Mouse (Mus musculus) heart, embryonic 11.5 days (tissue): Measurements from ENCODE around the gene Atxn3. TPM values are rescaled to one million over a fixed set of nuclear protein-coding genes. Genes with fewer than 3 reads are reported as not detected.

Experiments
- ATAC-seq: fragments of 200-750 bp; cut with Nextera tagmentation; replicated peaks from 2 replicates; pipeline ENCODE4 v1.8.0; 2017; ENCODE audit warnings: moderate library complexity; ENCODE audit not compliant: insufficient number of reproducible peaks, low FRiP score, low TSS enrichment
- H3K27ac ChIP-seq: fragments of 300-500 bp; sonication (generic); 2 replicates; pipeline ENCODE4 v1.5.1; 2014; ENCODE audit warnings: mild to moderate bottlenecking, low read depth, low read length
- H3K27me3 ChIP-seq: fragments of 300-500 bp; sonication (generic); 2 replicates; pipeline ENCODE4 v1.6.1; 2014; ENCODE audit warnings: mild to moderate bottlenecking, low read length, mixed read lengths; ENCODE audit not compliant: control insufficient read depth, insufficient read depth
- H3K36me3 ChIP-seq: fragments of 300-500 bp; sonication (generic); 2 replicates; pipeline ENCODE4 v1.6.1; 2014; ENCODE audit warnings: mild to moderate bottlenecking, low read length, moderate library complexity, mixed read lengths; ENCODE audit not compliant: control insufficient read depth, insufficient read depth
- H3K4me1 ChIP-seq: fragments of 300-500 bp; sonication (generic); 2 replicates; pipeline ENCODE4 v1.6.1; 2014; ENCODE audit warnings: low read length; ENCODE audit not compliant: control insufficient read depth, insufficient read depth
- H3K4me2 ChIP-seq: fragments of 300-500 bp; sonication (generic); 2 replicates; pipeline ENCODE4 v1.6.1; 2014; ENCODE audit warnings: mild to moderate bottlenecking, moderate library complexity
- H3K4me3 ChIP-seq: fragments of 300-500 bp; sonication (generic); 2 replicates; pipeline ENCODE4 v1.5.1; 2014; ENCODE audit warnings: low read depth, low read length
- H3K9ac ChIP-seq: fragments of 300-500 bp; sonication (generic); 2 replicates; pipeline ENCODE4 v1.6.1; 2014; ENCODE audit warnings: mild to moderate bottlenecking, low read depth, low read length, moderate library complexity
- H3K9me3 ChIP-seq: fragments of 300-500 bp; sonication (generic); replicated peaks from 2 replicates; pipeline ENCODE4 v1.6.1; 2016; ENCODE audit warnings: low read length; ENCODE audit not compliant: control insufficient read depth
- WGBS: fragments of 180-500 bp; shearing (Covaris S2); extraction: QIAGEN DNeasy Blood & Tissue Kit; methylation state at CpG from one replicate; pipeline ENCODE4 v1.1.7; 2014; ENCODE audit not compliant: insufficient replicate concordance; 5-methylcytosine and 5-hydroxymethylcytosine counted together
- polyA plus RNA-seq: library from polyadenylated mRNA; unstranded; fragments of >200 nt; fragmentation: Nextera tagmentation; extraction: Ambion mirVana; gene quantifications from 2 replicates; pipeline ENCODE4 v1.2.1, GENCODE M21; 2014

Gene Atxn3
- polyA plus RNA-seq, 1 experiment from 2014 or later: 12.5 TPM

DNA sequence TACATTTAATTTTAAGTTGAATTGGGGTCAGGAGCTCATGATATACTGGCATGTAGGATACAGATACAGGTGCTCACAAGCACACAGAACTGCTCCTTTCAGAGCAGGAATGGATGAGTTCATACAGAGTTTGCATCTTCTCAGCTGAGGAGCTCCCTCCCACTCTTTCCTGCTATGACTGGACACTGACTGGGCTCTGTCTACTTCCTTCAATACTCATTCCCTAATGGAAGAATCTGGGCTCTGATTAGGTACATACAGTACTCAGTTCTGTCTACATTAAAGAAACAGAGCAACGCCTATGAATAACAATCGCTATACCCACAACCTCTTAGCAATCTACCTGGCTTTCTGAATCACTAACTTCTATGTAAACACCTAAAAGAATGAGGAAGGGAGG lies 65.2 kb downstream of the Atxn3 start:
- H3K4me2 ChIP-seq: no peak overlapping the region
- no peak overlapping the region for H3K9ac ChIP-seq
- no peak overlapping the region for H3K27ac ChIP-seq
- peaks cover 10% of the 10 kb centered on the region for H3K36me3 ChIP-seq
- H3K9me3 ChIP-seq: no peaks in the 10 kb centered on the region
- H3K4me1 ChIP-seq: no peaks in the 10 kb centered on the region
- H3K4me3 ChIP-seq: no peak overlapping the region
- WGBS: 88% methylated on average over 2 of the region's 2 CpGs
- ATAC-seq: no peak
- no peaks in the 10 kb centered on the region for H3K27me3 ChIP-seq

DNA sequence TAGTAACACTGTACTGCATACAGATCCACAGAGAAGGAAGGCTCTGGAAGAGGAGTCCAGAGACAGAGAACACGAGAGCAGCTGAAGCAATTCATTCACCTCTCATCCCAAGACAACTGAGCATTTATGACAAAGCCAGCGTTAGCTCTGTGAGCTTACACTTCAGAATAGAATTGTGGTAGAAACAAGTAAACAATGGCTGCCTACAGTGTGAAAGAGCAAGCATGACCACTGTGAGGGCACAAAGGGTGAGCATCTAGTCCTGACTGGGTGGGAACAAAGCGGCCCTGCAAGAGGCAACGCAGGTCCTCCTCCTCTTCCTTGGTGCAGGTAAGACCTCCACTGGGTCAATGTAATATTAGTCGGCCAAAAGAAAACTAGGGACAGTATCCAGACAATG lies 67.0 kb downstream of the Atxn3 start:
- ATAC-seq: no peak
- H3K27me3 ChIP-seq: no peaks in the 10 kb centered on the region
- 87% methylated on average over 5 of the region's 5 CpGs for WGBS
- no peak overlapping the region for H3K4me2 ChIP-seq
- H3K4me1 ChIP-seq: no peaks in the 10 kb centered on the region
- peaks cover 14% of the 10 kb centered on the region for H3K36me3 ChIP-seq
- no peak overlapping the region for H3K4me3 ChIP-seq
- H3K9ac ChIP-seq: no peak overlapping the region
- no peak overlapping the region for H3K27ac ChIP-seq
- H3K9me3 ChIP-seq: no peaks in the 10 kb centered on the region

GRCm38 (mm10) chr12:101889351-101889750 lies 68.7 kb downstream of the Atxn3 start:
- H3K4me2 ChIP-seq: no peak overlapping the region
- no peaks in the 10 kb centered on the region for H3K4me1 ChIP-seq
- WGBS: 91% methylated on average over 3 of the region's 3 CpGs
- H3K9me3 ChIP-seq: no peaks in the 10 kb centered on the region
- no peak overlapping the region for H3K9ac ChIP-seq
- no peaks in the 10 kb centered on the region for H3K27me3 ChIP-seq
- no peak for ATAC-seq
- H3K4me3 ChIP-seq: no peak overlapping the region
- H3K27ac ChIP-seq: no peak overlapping the region
- peaks cover 26% of the 10 kb centered on the region for H3K36me3 ChIP-seq

DNA sequence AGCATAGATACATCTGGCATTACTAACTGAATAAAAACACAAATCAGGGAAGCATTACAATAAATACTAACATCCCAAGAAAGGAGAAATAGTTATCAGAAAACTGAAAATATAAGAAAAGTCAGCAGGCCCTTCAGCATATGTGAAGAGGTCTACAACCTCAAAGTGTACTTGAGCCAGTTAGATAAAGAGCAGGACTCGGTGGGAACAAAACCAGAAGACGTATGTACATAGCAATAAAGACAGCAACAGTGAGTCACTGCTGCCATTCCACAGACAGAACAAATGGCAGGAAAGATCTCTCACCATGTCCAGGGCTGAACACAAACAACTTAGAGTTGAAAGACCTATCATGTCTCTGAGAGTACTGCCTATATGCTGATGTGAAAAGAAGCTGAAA lies 69.7 kb downstream of the Atxn3 start:
- WGBS: 85% methylated on average over 2 of the region's 2 CpGs
- Histone ChIP-seq H3K36me3 (peaks cover 29% of the 10 kb centered on the region), H3K9me3 (no peaks in the 10 kb centered on the region), H3K4me1 (no peaks in the 10 kb centered on the region), H3K4me2 (no peak overlapping the region), H3K27ac (no peak overlapping the region), H3K9ac (no peak overlapping the region), H3K27me3 (no peaks in the 10 kb centered on the region), H3K4me3 (no peak overlapping the region)
- ATAC-seq: no peak

DNA sequence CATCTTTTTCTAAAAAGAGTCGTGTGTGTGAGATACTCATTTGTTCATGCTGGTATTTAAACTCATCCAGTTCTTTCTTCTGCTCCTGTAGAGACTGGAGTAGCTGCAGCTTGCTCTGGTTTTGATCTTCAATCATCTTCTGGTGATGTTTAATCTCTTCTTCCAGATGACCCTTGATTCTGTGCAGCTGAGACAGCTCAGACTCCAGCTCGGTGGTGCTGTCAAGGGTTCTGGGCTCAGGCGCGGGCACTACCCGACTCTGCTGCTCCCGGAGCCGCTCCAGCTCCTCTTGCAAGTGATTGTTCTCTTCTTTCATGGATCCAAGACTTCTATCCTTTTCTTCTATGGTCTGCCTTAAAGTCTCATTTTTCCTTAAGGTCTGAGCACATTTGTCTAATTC lies 73.1 kb downstream of the Atxn3 start:
- H3K4me2 ChIP-seq: no peak overlapping the region
- no peaks in the 10 kb centered on the region for H3K27me3 ChIP-seq
- H3K9me3 ChIP-seq: no peaks in the 10 kb centered on the region
- H3K27ac ChIP-seq: no peak overlapping the region
- no peaks in the 10 kb centered on the region for H3K4me1 ChIP-seq
- ATAC-seq: no peak
- no peak overlapping the region for H3K9ac ChIP-seq
- H3K4me3 ChIP-seq: no peak overlapping the region
- peaks cover 20% of the 10 kb centered on the region for H3K36me3 ChIP-seq
- 94% methylated on average over 7 of the region's 7 CpGs for WGBS

GRCm38 (mm10) chr12:101876374-101876773 lies 81.7 kb downstream of the Atxn3 start:
- Histone ChIP-seq H3K4me3 (no peak overlapping the region), H3K36me3 (peaks cover 11% of the 10 kb centered on the region; the same call in 1 of the 2 replicates), H3K4me2 (no peak overlapping the region)

DNA sequence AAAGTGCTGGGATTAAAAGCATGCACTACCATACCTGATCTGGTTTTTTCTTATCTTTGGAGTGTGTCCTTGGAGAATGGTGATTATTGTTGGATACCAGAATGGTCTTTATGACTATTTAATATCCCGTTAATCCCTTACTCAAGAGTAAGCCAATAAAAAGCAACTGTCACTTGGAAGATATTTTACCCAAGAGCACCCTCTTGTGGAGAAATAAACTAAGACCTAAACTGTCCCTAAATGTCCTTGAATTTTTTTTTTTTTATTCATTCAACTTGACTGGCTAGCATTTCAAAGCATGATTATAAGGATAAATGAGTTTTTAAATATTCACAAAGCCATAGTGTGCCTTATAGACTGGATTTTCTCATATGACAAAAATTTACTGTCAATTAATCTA lies 82.9 kb downstream of the Atxn3 start:
- Histone ChIP-seq H3K4me1 (no peaks in the 10 kb centered on the region), H3K27me3 (no peaks in the 10 kb centered on the region), H3K9me3 (no peaks in the 10 kb centered on the region), H3K4me3 (no peak overlapping the region), H3K9ac (no peak overlapping the region), H3K27ac (no peak overlapping the region), H3K4me2 (no peak overlapping the region), H3K36me3 (peaks cover 11% of the 10 kb centered on the region; the same call in 1 of the 2 replicates)
- 67% methylated on average over 1 of the region's 1 CpGs for WGBS
- no peak for ATAC-seq

More at GRCm38 (mm10) chr12:101876374-101876773, 81.7 kb downstream of the Atxn3 start:
- Histone ChIP-seq H3K9ac (no peak overlapping the region), H3K27ac (no peak overlapping the region), H3K4me1 (no peaks in the 10 kb centered on the region), H3K9me3 (no peaks in the 10 kb centered on the region), H3K27me3 (no peaks in the 10 kb centered on the region)
- WGBS: 89% methylated on average over 2 of the region's 2 CpGs
- no peak for ATAC-seq

Other genes starting within 250 kb of the Atxn3 start
- 0.07 and 0.29 TPM in 2 replicates for gene Tc2n, start 239.7 kb downstream of the Atxn3 start, polyA plus RNA-seq
- gene Fbln5, start 139.2 kb downstream of the Atxn3 start, polyA plus RNA-seq: 24.7 and 34.2 TPM in 2 replicates
- gene Trip11, start 45.0 kb downstream of the Atxn3 start, polyA plus RNA-seq: 12.7 and 25.5 TPM in 2 replicates
- gene Cpsf2, start 17.7 kb upstream of the Atxn3 start, polyA plus RNA-seq: 26.3 and 31.5 TPM in 2 replicates
- gene Slc24a4, start 170.5 kb upstream of the Atxn3 start, polyA plus RNA-seq: 1.8 and 1.9 TPM in 2 replicates